Mouse (Mus musculus): ENCODE results near the gene Evi5l. TPM values are rescaled to one million over a fixed set of nuclear protein-coding genes. Genes with fewer than 3 reads are reported as not detected.

Gene Evi5l
- polyA plus RNA-seq, 1 experiment: 8.7 TPM

DNA sequence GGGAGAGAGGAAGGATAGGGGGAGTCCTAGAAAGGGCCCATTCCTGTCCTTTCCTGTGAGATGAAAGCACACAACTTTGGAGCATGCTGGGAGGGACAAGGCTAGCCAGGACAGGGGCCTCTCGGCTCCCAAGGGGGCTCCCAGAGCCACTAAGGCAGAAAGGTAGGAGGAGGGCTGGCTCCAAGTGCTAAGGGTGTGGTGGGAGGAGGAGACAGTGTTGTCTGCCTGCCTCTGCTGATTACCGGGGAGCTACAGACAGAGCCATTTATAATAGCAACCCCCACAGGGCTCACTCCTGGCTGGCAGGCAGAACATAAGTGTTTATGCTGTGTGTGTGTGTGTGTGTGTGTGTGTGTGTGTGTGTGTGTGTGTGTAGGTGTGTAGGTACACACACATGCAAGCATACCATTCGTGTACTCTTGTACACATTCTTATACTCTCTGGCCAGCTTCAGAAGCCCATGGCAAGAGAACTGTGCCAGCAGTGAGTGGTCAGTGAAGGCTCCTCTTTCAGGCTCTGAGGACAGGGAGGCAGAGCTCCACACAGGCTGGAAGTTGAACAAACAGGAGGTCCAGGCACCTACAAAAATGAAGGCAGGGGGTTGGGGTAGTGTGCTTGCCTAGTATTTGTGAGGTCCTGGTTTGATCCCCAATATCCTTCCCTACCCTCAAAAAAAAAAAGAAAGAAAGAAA lies 22.8 kb downstream of the Evi5l start:
- TF ChIP-seq POLR2A (IDR thresholded peaks at IDR 0.05; ENCODE audit: borderline replicate concordance, control insufficient read depth, low read depth, low read length) (no peak), CTCF (IDR thresholded peaks at IDR 0.05; ENCODE audit: control insufficient read depth, insufficient read depth, low read length) (no peak)
- Histone ChIP-seq H3K4me3 (replicated peaks; ENCODE audit: control insufficient read depth, low read depth, low read length) (no peak overlapping the region), H3K4me1 (ENCODE audit: control insufficient read depth, insufficient read depth, low read length) (no peaks in the 10 kb centered on the region), H3K27ac (ENCODE audit: control insufficient read depth, insufficient read depth, low read depth, low read length, poor library complexity) (peak overlapping the region; percentile 32; the same call in 1 of the 2 replicates)
- WGBS: 59% methylated on average over 3 of the region's 3 CpGs

- no peaks in the 10 kb centered on the region for H3K4me1 ChIP-seq (ENCODE audit: control insufficient read depth, insufficient read depth, low read length)
- TF ChIP-seq POLR2A (IDR thresholded peaks at IDR 0.05; ENCODE audit: borderline replicate concordance, control insufficient read depth, low read depth, low read length): no peak
- no peak for TF ChIP-seq CTCF (IDR thresholded peaks at IDR 0.05; ENCODE audit: control insufficient read depth, insufficient read depth, low read length)
- WGBS: 92% methylated on average over 5 of the region's 5 CpGs
- H3K4me3 ChIP-seq (replicated peaks; ENCODE audit: control insufficient read depth, low read depth, low read length): no peak overlapping the region
- no peak overlapping the region for H3K27ac ChIP-seq (ENCODE audit: control insufficient read depth, insufficient read depth, low read depth, low read length, poor library complexity)
Observed at GRCm38 (mm10) chr8:4192305-4192704, 25.9 kb downstream of the Evi5l start.

DNA sequence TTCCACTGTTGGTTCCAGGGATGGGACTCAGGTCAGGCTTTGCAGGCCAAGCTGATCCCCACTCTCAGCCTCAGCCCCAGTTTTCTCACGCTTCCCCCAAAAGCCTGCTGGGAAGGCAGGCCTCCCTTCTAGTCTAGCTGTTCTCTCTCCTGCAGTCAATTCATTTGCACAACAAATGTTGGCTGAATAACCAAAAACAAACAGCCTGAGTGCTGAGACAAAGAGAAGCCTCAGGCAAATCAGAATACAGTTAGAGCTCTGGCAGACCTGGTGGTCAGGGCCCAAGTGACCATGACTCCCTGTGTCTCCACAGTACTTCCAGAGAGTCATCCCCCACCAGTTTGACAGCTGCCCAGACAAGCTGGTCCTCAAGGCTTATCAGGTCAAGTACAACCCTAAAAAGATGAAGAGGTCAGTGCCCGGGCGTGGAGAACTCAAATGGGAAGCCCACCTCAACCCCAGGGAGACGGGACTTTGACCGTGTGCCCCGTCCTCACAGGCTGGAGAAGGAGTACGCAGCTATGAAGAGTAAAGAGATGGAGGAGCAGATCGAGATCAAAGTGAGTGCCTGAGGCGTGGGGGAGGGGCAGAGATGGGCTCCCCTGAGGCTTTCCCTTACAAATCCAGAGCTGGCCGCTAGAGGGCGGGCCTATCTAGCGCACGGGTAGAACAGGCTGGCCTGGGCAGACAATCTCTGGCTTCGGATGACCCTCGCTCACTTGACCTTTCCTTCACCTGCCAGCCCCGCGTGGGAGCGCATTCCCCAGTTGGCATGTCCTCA lies 26.6 kb downstream of the Evi5l start:
- Histone ChIP-seq H3K4me1 (ENCODE audit: control insufficient read depth, insufficient read depth, low read length) (no peaks in the 10 kb centered on the region), H3K4me3 (replicated peaks; ENCODE audit: control insufficient read depth, low read depth, low read length) (no peak overlapping the region), H3K27ac (ENCODE audit: control insufficient read depth, insufficient read depth, low read depth, low read length, poor library complexity) (no peak overlapping the region)
- TF ChIP-seq POLR2A (IDR thresholded peaks at IDR 0.05; ENCODE audit: borderline replicate concordance, control insufficient read depth, low read depth, low read length): no peak
- TF ChIP-seq CTCF (IDR thresholded peaks at IDR 0.05; ENCODE audit: control insufficient read depth, insufficient read depth, low read length): peak; percentile 85
- 20% methylated on average over 18 of the region's 18 CpGs for WGBS

DNA sequence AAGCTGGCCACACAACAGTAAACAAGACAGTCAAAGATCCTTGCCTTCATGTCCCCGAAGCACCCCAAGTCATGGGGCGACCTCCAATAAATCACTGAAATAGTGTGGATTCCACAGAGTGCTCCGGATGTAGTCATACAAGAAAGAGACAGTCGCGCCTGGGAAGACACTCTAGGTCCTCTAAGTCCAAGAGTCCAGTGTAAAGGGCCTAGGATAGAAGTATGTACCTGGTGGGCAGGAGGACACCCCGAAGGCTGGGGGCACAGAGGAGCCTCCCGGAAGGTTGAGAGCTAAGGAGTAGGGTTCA lies 27.2 kb downstream of the Evi5l start:
- WGBS: 56% methylated on average over 7 of the region's 7 CpGs
- no peaks in the 10 kb centered on the region for H3K4me1 ChIP-seq (ENCODE audit: control insufficient read depth, insufficient read depth, low read length)
- no peak overlapping the region for H3K27ac ChIP-seq (ENCODE audit: control insufficient read depth, insufficient read depth, low read depth, low read length, poor library complexity)
- no peak for TF ChIP-seq POLR2A (IDR thresholded peaks at IDR 0.05; ENCODE audit: borderline replicate concordance, control insufficient read depth, low read depth, low read length)
- no peak for TF ChIP-seq CTCF (IDR thresholded peaks at IDR 0.05; ENCODE audit: control insufficient read depth, insufficient read depth, low read length)
- no peak overlapping the region for H3K4me3 ChIP-seq (replicated peaks; ENCODE audit: control insufficient read depth, low read depth, low read length)

DNA sequence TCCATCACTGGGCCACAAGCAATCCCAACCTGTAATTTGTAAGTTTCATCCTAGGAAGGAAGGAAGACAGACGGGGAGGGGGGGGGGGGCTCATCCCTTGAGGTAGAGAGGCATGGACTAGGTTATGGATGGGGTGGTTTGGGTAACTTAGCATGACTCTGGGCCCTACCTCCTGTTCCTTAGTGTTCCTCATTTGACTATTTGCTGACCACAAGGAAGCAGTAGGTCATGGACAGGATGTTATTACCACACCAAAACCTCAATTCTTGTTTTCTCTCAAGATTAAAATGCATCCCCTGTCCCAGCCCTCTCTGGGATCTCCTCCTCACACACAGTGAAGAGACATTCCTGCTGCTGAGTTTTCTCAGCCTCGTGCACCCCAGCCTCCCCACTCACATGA lies 35.0 kb downstream of the Evi5l start:
- 24% methylated on average over 2 of the region's 2 CpGs for WGBS
- H3K4me1 ChIP-seq (ENCODE audit: control insufficient read depth, insufficient read depth, low read length): peaks cover 1% of the 10 kb centered on the region; the same call in 1 of the 2 replicates
- no peak overlapping the region for H3K4me3 ChIP-seq (replicated peaks; ENCODE audit: control insufficient read depth, low read depth, low read length)
- no peak for TF ChIP-seq POLR2A (IDR thresholded peaks at IDR 0.05; ENCODE audit: borderline replicate concordance, control insufficient read depth, low read depth, low read length)
- no peak for TF ChIP-seq CTCF (IDR thresholded peaks at IDR 0.05; ENCODE audit: control insufficient read depth, insufficient read depth, low read length)
- 0 out of 2 replicates have a peak overlapping the region, but pooled peaks have one; percentile 2 for H3K27ac ChIP-seq (ENCODE audit: control insufficient read depth, insufficient read depth, low read depth, low read length, poor library complexity)

GRCm38 (mm10) chr8:4205246-4206123 lies 39.1 kb downstream of the Evi5l start:
- peaks cover 1% of the 10 kb centered on the region; the same call in 1 of the 2 replicates for H3K4me1 ChIP-seq (ENCODE audit: control insufficient read depth, insufficient read depth, low read length)
- WGBS: 83% methylated on average over 38 of the region's 38 CpGs

GRCm38 (mm10) chr8:4206182-4207015 lies 40.0 kb downstream of the Evi5l start:
- no peak overlapping the region for H3K4me3 ChIP-seq (replicated peaks; ENCODE audit: control insufficient read depth, low read depth, low read length)
- H3K27ac ChIP-seq (ENCODE audit: control insufficient read depth, insufficient read depth, low read depth, low read length, poor library complexity): no peak overlapping the region
- 81% methylated on average over 44 of the region's 44 CpGs for WGBS
- no peak for TF ChIP-seq CTCF (IDR thresholded peaks at IDR 0.05; ENCODE audit: control insufficient read depth, insufficient read depth, low read length)
- TF ChIP-seq POLR2A (IDR thresholded peaks at IDR 0.05; ENCODE audit: borderline replicate concordance, control insufficient read depth, low read depth, low read length): no peak
- H3K4me1 ChIP-seq (ENCODE audit: control insufficient read depth, insufficient read depth, low read length): peaks cover 1% of the 10 kb centered on the region; the same call in 1 of the 2 replicates

More at GRCm38 (mm10) chr8:4205246-4206123, 39.1 kb downstream of the Evi5l start:
- no peak overlapping the region for H3K27ac ChIP-seq (ENCODE audit: control insufficient read depth, insufficient read depth, low read depth, low read length, poor library complexity)
- no peak overlapping the region for H3K4me3 ChIP-seq (replicated peaks; ENCODE audit: control insufficient read depth, low read depth, low read length)
- no peak for TF ChIP-seq POLR2A (IDR thresholded peaks at IDR 0.05; ENCODE audit: borderline replicate concordance, control insufficient read depth, low read depth, low read length)
- TF ChIP-seq CTCF (IDR thresholded peaks at IDR 0.05; ENCODE audit: control insufficient read depth, insufficient read depth, low read length): no peak

Data from bone marrow, adult 2 months (tissue).